19 mouse cellular contexts compared by ENCODE assay signal in the genomic region with DNA sequence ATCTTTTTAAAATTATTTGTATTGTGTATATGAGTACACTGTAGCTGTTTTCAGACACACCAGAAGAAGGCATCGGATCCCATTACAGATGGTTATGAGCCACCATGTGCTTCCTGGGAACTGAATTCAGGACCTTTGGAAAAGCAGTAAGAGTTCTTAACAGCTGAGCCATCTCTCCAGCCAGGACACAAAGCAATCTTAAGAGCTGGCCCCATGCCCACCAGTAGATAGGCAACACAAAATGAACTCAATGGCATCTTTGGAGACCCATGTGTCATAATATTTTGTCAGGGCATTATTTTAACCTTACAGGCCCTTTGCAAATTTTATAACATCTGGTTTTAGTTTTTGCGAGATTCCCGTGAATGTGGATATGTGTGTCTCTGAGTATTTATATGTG. TPM values are rescaled to one million over a fixed set of nuclear protein-coding genes. Genes with fewer than 3 reads are reported as not detected.
DNase-seq lines count a peak whose midpoint lies in the region; ATAC-seq lines count a peak whose summit lies in the region.
"Had no signal": no experiment of that assay in that cellular context is flagged by ENCODE, and none has a peak within 500 bp of the region (broad histone marks: within the 10 kb centered on the region; RNA-seq: fewer than 3 reads in every experiment).

No protein-coding gene starts in this region.

- WGBS in kidney, embryonic 16.5 days, result 71% methylated on average over 3 of the region's 3 CpGs

- H3K4me3 ChIP-seq in kidney, embryonic 16.5 days (ENCODE audit: low read length), result no peak overlapping the region
- H3K4me3 ChIP-seq: embryonic facial prominence, embryonic 10.5 days; limb, embryonic 10.5 days; lung, embryonic 15.5 days; neural tube, embryonic 13.5 days had no signal

- ATAC-seq in kidney, embryonic 16.5 days (ENCODE audit: low FRiP score, low TSS enrichment), result no peak
- ATAC-seq: forebrain, embryonic 14.5 days had no signal

- no peak overlapping the region for H3K4me2 ChIP-seq in kidney, embryonic 16.5 days (replicated peaks; ENCODE audit: low read depth, low read length)
- H3K4me2 ChIP-seq: liver, embryonic 11.5 days; lung, embryonic 15.5 days; neural tube, embryonic 13.5 days had no signal

- no peaks in the 10 kb centered on the region for H3K27me3 ChIP-seq in kidney, embryonic 16.5 days (ENCODE audit: insufficient read depth, low read length)
- H3K27me3 ChIP-seq: lung, embryonic 15.5 days; neural tube, embryonic 13.5 days had no signal

- H3K9ac ChIP-seq in kidney, embryonic 16.5 days (replicated peaks; ENCODE audit: low read length), result no peak overlapping the region
- H3K9ac ChIP-seq: lung, embryonic 15.5 days; neural tube, embryonic 13.5 days had no signal

- intact Hi-C loops in heart, postnatal 14 days (cut with DNase I), result loop anchor here (5.0 to 10.0 kb wide), 2 partner anchors 60 to 103 kb away; partner anchors contain the start of gene Il6st
- intact Hi-C loops in heart, postnatal 25 days (cut with DNase I), result loop anchor here (5.0 kb wide), 1 partner anchor 58 kb away; the partner anchor contains the start of gene Il6st

- no peaks in the 10 kb centered on the region for H3K4me1 ChIP-seq in kidney, embryonic 16.5 days (ENCODE audit: insufficient read depth, low read length)
- H3K4me1 ChIP-seq: embryonic facial prominence, embryonic 10.5 days; limb, embryonic 10.5 days; lung, embryonic 15.5 days; neural tube, embryonic 13.5 days had no signal

- no peaks in the 10 kb centered on the region for H3K36me3 ChIP-seq in kidney, embryonic 16.5 days (ENCODE audit: insufficient read depth, low read length)
- H3K36me3 ChIP-seq: embryonic facial prominence, embryonic 10.5 days; limb, embryonic 10.5 days; lung, embryonic 15.5 days; neural tube, embryonic 13.5 days had no signal

- peak; percentile 14 to 22 for DNase-seq in cerebellum, postnatal 10 days
- no peak for DNase-seq in cerebellum, postnatal 14 days
- DNase-seq in heart, postnatal 14 days, result peak; percentile 29 to 42
- no peak for DNase-seq in heart, postnatal 25 days (ENCODE audit: low spot score)
- DNase-seq in lung, postnatal 25 days (ENCODE audit: low spot score), result peak; percentile 49
- no peak for DNase-seq in right cerebral cortex, adult 18-20 months
- DNase-seq in adrenal gland, adult 2 months, result no peak
- DNase-seq: adrenal gland, postnatal 10 days; cerebellum, adult 11 months; cerebellum, postnatal 36 days; right cerebral cortex, postnatal 25 days; thymus, postnatal 14 days had no signal

- no peaks in the 10 kb centered on the region; the same call in 1 of the 2 replicates for H3K9me3 ChIP-seq in kidney, embryonic 16.5 days (ENCODE audit: low read length)
- H3K9me3 ChIP-seq: embryonic facial prominence, embryonic 10.5 days; limb, embryonic 10.5 days; lung, embryonic 15.5 days; neural tube, embryonic 13.5 days had no signal

- H3K27ac ChIP-seq in kidney, embryonic 16.5 days (ENCODE audit: low read length), result peak overlapping the region; percentile 51; the same call in 1 of the 2 replicates
- H3K27ac ChIP-seq: embryonic facial prominence, embryonic 10.5 days; limb, embryonic 10.5 days; lung, embryonic 15.5 days; neural tube, embryonic 13.5 days had no signal

RNA-seq across cellular contexts. Expression of gene Il6st, which starts 59.1 kb away (rescaled TPM):
- total RNA-seq in heart, postnatal 14 days (2021), result 100 to 1,000 TPM; 184 to 192 TPM
- 100 to 1,000 TPM; 181 to 216 TPM for total RNA-seq in heart, postnatal 25 days (2021)
- polyA plus RNA-seq in kidney, embryonic 16.5 days (2015; fragmentation: Nextera tagmentation; extraction: Ambion mirVana), result 40.3 and 41.9 TPM in 2 replicates
- total RNA-seq in adrenal gland, adult 2 months (2021), result 100 to 1,000 TPM; 339 to 355 TPM
- 27.8 and 44.4 TPM in 2 replicates for polyA plus RNA-seq in adrenal gland, adult 2 months (2012; rRNA removed)

Comparison
In these comparisons a context has a peak if more than half of its experiments do, and no peak if none do; other contexts are left out.
1. DNase-seq: peak in cerebellum, postnatal 10 days (2 of 2), heart, postnatal 14 days (2 of 2) and lung, postnatal 25 days (single experiment); none in cerebellum, postnatal 14 days (0 of 2), heart, postnatal 25 days (single experiment), right cerebral cortex, adult 18-20 months (single experiment) and adrenal gland, adult 2 months (single experiment).